7 mouse cellular contexts compared by ENCODE assay signal in the genomic region with DNA sequence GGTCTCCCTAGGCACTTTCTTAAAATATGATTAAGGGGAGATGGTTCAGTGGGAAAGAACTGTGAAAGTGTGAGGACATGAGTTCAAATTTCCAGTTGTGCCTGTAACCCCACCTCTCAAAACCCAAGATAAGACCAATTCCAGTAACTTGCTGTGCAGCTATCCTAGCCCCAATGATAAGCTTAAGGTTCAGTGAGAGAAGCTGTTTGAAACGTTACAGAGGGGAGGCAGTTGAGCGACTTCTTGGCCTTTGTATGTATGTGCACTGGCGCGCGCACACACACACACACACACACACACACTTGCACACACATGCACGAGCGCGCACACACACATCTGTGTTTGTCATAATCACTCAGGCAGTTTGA. TPM values are rescaled to one million over a fixed set of nuclear protein-coding genes. Genes with fewer than 3 reads are reported as not detected.
A peak's percentile ranks its signal among the peaks of the same experiment; 100 is the strongest.
DNase-seq lines count a peak whose midpoint lies in the region; ATAC-seq and TF ChIP-seq lines count a peak whose summit lies in the region.

No protein-coding gene starts in this region.

- H3K4me2 ChIP-seq in lung, embryonic 14.5 days, result peak overlapping the region; percentile 58
- peak overlapping the region; percentile 46 for H3K4me2 ChIP-seq in forebrain, embryonic 14.5 days (ENCODE audit: low read length)
- peak overlapping the region; percentile 77 for H3K4me2 ChIP-seq in liver, embryonic 12.5 days
- peak overlapping the region; percentile 38; the same call in 1 of the 2 replicates for H3K4me2 ChIP-seq in stomach, embryonic 14.5 days (replicated peaks; ENCODE audit: low read depth, low read length)

- WGBS in lung, embryonic 14.5 days, result 74% methylated on average over 8 of the region's 8 CpGs
- WGBS in forebrain, embryonic 14.5 days, result 79% methylated on average over 8 of the region's 8 CpGs
- WGBS in liver, embryonic 12.5 days (ENCODE audit: insufficient replicate concordance), result 61% methylated on average over 8 of the region's 8 CpGs
- 81% methylated on average over 8 of the region's 8 CpGs for WGBS in stomach, embryonic 14.5 days

- H3K27me3 ChIP-seq in lung, embryonic 14.5 days (ENCODE audit: insufficient read depth, low read length), result no peaks in the 10 kb centered on the region
- no peaks in the 10 kb centered on the region for H3K27me3 ChIP-seq in forebrain, embryonic 14.5 days (replicated peaks; ENCODE audit: control insufficient read depth, insufficient read depth, low read length)
- peaks cover under 1% of the 10 kb centered on the region; the same call in 1 of the 2 replicates for H3K27me3 ChIP-seq in liver, embryonic 12.5 days (replicated peaks)
- no peaks in the 10 kb centered on the region for H3K27me3 ChIP-seq in stomach, embryonic 14.5 days (ENCODE audit: control insufficient read depth, insufficient read depth, low read length)

- H3K27ac ChIP-seq in lung, embryonic 14.5 days (ENCODE audit: low read depth), result no peak overlapping the region
- H3K27ac ChIP-seq in forebrain, embryonic 14.5 days (ENCODE audit: low read depth, low read length), result no peak overlapping the region
- H3K27ac ChIP-seq in liver, embryonic 12.5 days, result peak overlapping the region; percentile 78
- H3K27ac ChIP-seq in stomach, embryonic 14.5 days (ENCODE audit: low read length), result no peak overlapping the region

- H3K9ac ChIP-seq in lung, embryonic 14.5 days, result no peak overlapping the region
- H3K9ac ChIP-seq in forebrain, embryonic 14.5 days (ENCODE audit: low read length), result no peak overlapping the region; the same call in 1 of the 2 replicates
- H3K9ac ChIP-seq in liver, embryonic 12.5 days, result peak overlapping the region; percentile 55; the same call in 1 of the 2 replicates
- no peak overlapping the region for H3K9ac ChIP-seq in stomach, embryonic 14.5 days (replicated peaks; ENCODE audit: low read depth, low read length)

- ATAC-seq in lung, embryonic 14.5 days (ENCODE audit: insufficient read depth), result no peak
- no peak for ATAC-seq in forebrain, embryonic 14.5 days
- peak; percentile 19; the same call in 1 of the 2 replicates for ATAC-seq in liver, embryonic 12.5 days
- no peak for ATAC-seq in stomach, embryonic 14.5 days (ENCODE audit: insufficient number of reproducible peaks, insufficient read depth, low FRiP score, low read depth)

- H3K4me3 ChIP-seq in lung, embryonic 14.5 days (ENCODE audit: low read depth, low read length), result peak overlapping the region; percentile 17
- H3K4me3 ChIP-seq in forebrain, embryonic 14.5 days (ENCODE audit: low read depth, low read length), result no peak overlapping the region
- peak overlapping the region; percentile 52 for H3K4me3 ChIP-seq in liver, embryonic 12.5 days
- no peak overlapping the region for H3K4me3 ChIP-seq in stomach, embryonic 14.5 days (ENCODE audit: low read depth, low read length)

- no peak for DNase-seq in lung, embryonic 14.5 days
- DNase-seq in lung, postnatal 10 days, result no peak
- DNase-seq in forebrain, embryonic 14.5 days (ENCODE audit: low spot score), result no peak
- no peak for DNase-seq in frontal cortex, postnatal 25 days (ENCODE audit: low spot score in 2 of 2)
- DNase-seq in gastrocnemius, postnatal 25 days, result no peak

- TF ChIP-seq CTCF in lung, embryonic 14.5 days (IDR thresholded peaks at IDR 0.05; ENCODE audit: low read depth), result no peak

- H3K4me1 ChIP-seq in lung, embryonic 14.5 days (ENCODE audit: insufficient read depth), result peaks cover 13% of the 10 kb centered on the region
- H3K4me1 ChIP-seq in forebrain, embryonic 14.5 days (ENCODE audit: control insufficient read depth, insufficient read depth, low read length), result peaks cover 27% of the 10 kb centered on the region
- H3K4me1 ChIP-seq in liver, embryonic 12.5 days, result peaks cover 49% of the 10 kb centered on the region
- H3K4me1 ChIP-seq in stomach, embryonic 14.5 days (ENCODE audit: control insufficient read depth, insufficient read depth, low read length), result peaks cover 12% of the 10 kb centered on the region

- no peaks in the 10 kb centered on the region for H3K9me3 ChIP-seq in lung, embryonic 14.5 days (ENCODE audit: low read depth, low read length)
- H3K9me3 ChIP-seq in forebrain, embryonic 14.5 days (replicated peaks; ENCODE audit: control insufficient read depth, low read length), result no peaks in the 10 kb centered on the region
- no peaks in the 10 kb centered on the region for H3K9me3 ChIP-seq in liver, embryonic 12.5 days (replicated peaks)
- no peaks in the 10 kb centered on the region for H3K9me3 ChIP-seq in stomach, embryonic 14.5 days (ENCODE audit: control insufficient read depth, low read depth, low read length)

- H3K36me3 ChIP-seq in lung, embryonic 14.5 days (ENCODE audit: insufficient read depth), result no peaks in the 10 kb centered on the region
- H3K36me3 ChIP-seq in forebrain, embryonic 14.5 days (ENCODE audit: control insufficient read depth, insufficient read depth, low read length), result 0 out of 2 replicates have a peak, but pooled peaks cover 3% of the 10 kb centered on the region
- no peaks in the 10 kb centered on the region for H3K36me3 ChIP-seq in liver, embryonic 12.5 days
- no peaks in the 10 kb centered on the region for H3K36me3 ChIP-seq in stomach, embryonic 14.5 days (ENCODE audit: control insufficient read depth, insufficient read depth, low read length)

RNA-seq across cellular contexts. Expression of a gene that starts 0.8 kb away (rescaled TPM):
- polyA plus RNA-seq in lung, embryonic 14.5 days (2014; fragmentation: Nextera tagmentation; extraction: Ambion mirVana), result 63.0 and 77.1 TPM in 2 replicates
- polyA plus RNA-seq in forebrain, embryonic 14.5 days (2014; fragmentation: Nextera tagmentation; extraction: Ambion mirVana), result 17.4 and 19.9 TPM in 2 replicates
- polyA plus RNA-seq in liver, embryonic 12.5 days (2016; fragmentation: Nextera tagmentation; extraction: Ambion mirVana), result 33.8 TPM in 2 replicates
- 16.2 and 17.2 TPM in 2 replicates for polyA plus RNA-seq in stomach, embryonic 14.5 days (2014; fragmentation: Nextera tagmentation; extraction: Ambion mirVana)
- total RNA-seq in gastrocnemius, postnatal 25 days (2021), result 10 to 100 TPM; 26.2 to 27.7 TPM

Comparison
In these comparisons a context has a peak if more than half of its experiments do, and no peak if none do; other contexts are left out.
1. H3K4me3 ChIP-seq: peak in lung, embryonic 14.5 days (single experiment) and liver, embryonic 12.5 days (single experiment); none in forebrain, embryonic 14.5 days (single experiment) and stomach, embryonic 14.5 days (single experiment).
2. Peak in every context shown above with its lines, with median percentiles within 50 percentile points of each other: H3K4me2 ChIP-seq.